Mouse (Mus musculus) heart, embryonic 13.5 days (tissue): ENCODE data around the gene Olfr59. TPM values are rescaled to one million over a fixed set of nuclear protein-coding genes. Genes with fewer than 3 reads are reported as not detected.

ENCODE experiments used
- ATAC-seq: fragments of 200-750 bp; cut with Nextera tagmentation; 2 replicates; pipeline ENCODE4 v1.8.0; 2017; ENCODE audit warnings: moderate TSS enrichment; ENCODE audit not compliant: insufficient number of reproducible peaks, low FRiP score, low TSS enrichment; ENCODE audit errors: extremely low read depth
- H3K27ac ChIP-seq: fragments of 300-500 bp; sonication (generic); replicated peaks from 2 replicates; pipeline ENCODE4 v1.5.1; 2015; ENCODE audit warnings: moderate library complexity, mild to moderate bottlenecking, inconsistent platforms
- H3K27me3 ChIP-seq: fragments of 300-500 bp; sonication (generic); replicated peaks from 2 replicates; pipeline ENCODE4 v1.6.1; 2015; ENCODE audit warnings: mild to moderate bottlenecking, inconsistent platforms
- H3K36me3 ChIP-seq: fragments of 300-500 bp; sonication (generic); 2 replicates; pipeline ENCODE4 v1.6.1; 2015; ENCODE audit warnings: mild to moderate bottlenecking, inconsistent platforms
- H3K4me1 ChIP-seq: fragments of 300-500 bp; sonication (generic); 2 replicates; pipeline ENCODE4 v1.6.1; 2015; ENCODE audit warnings: inconsistent platforms
- H3K4me2 ChIP-seq: fragments of 300-500 bp; sonication (generic); 2 replicates; pipeline ENCODE4 v1.6.1; 2015; ENCODE audit warnings: inconsistent platforms, mild to moderate bottlenecking, moderate library complexity
- H3K4me3 ChIP-seq: fragments of 300-500 bp; sonication (generic); 2 replicates; pipeline ENCODE4 v1.5.1; 2015; ENCODE audit warnings: moderate library complexity, mild to moderate bottlenecking, inconsistent platforms
- H3K9ac ChIP-seq: fragments of 300-500 bp; sonication (generic); 2 replicates; pipeline ENCODE4 v1.6.1; 2015; ENCODE audit warnings: inconsistent platforms, mild to moderate bottlenecking, moderate library complexity
- H3K9me3 ChIP-seq: fragments of 300-500 bp; sonication (generic); 2 replicates; pipeline ENCODE4 v1.6.1; 2016; ENCODE audit warnings: inconsistent platforms
- WGBS: fragments of 180-500 bp; shearing (Covaris S2); methylation state at CpG from one replicate; pipeline ENCODE4 v1.1.7; 2015; ENCODE audit warnings: mixed read lengths; 5-methylcytosine and 5-hydroxymethylcytosine counted together
- polyA plus RNA-seq: library from polyadenylated mRNA; unstranded; fragments of >200 nt; fragmentation: Nextera tagmentation; extraction: Ambion mirVana; gene quantifications from 2 replicates; pipeline ENCODE4 v1.2.1, GENCODE M21; 2015

Olfr59 gene
- not detected in 2 replicates for polyA plus RNA-seq

GRCm38 (mm10) chr11:74283436-74283835 lies at the start of gene Olfr59:
Gene Olfr59, plus strand, starts transcription at chr11:74283736.
- ATAC-seq: no peak
- Histone ChIP-seq H3K27ac (no peak within 1 kb of the TSS), H3K27me3 (no peaks in the 10 kb centered on the region), H3K36me3 (no peaks in the 10 kb centered on the region), H3K4me1 (no peaks in the 10 kb centered on the region), H3K9ac (no peak within 1 kb of the TSS), H3K4me3 (no peak within 1 kb of the TSS), H3K4me2 (no peak within 1 kb of the TSS), H3K9me3 (peaks cover 4% of the 10 kb centered on the region; the same call in 1 of the 2 replicates)
- 47% methylated on average over 2 of the region's 2 CpGs for WGBS

- no peak overlapping the region for H3K27ac ChIP-seq
- H3K4me2 ChIP-seq: no peak overlapping the region
- H3K9me3 ChIP-seq: peaks cover 8% of the 10 kb centered on the region; the same call in 1 of the 2 replicates
- H3K4me1 ChIP-seq: no peaks in the 10 kb centered on the region
- no peak for ATAC-seq
- H3K27me3 ChIP-seq: no peaks in the 10 kb centered on the region
- H3K9ac ChIP-seq: no peak overlapping the region
- 79% methylated on average over 3 of the region's 3 CpGs for WGBS
- no peak overlapping the region for H3K4me3 ChIP-seq
- no peaks in the 10 kb centered on the region for H3K36me3 ChIP-seq
Observed at GRCm38 (mm10) chr11:74241201-74241600, 42.3 kb upstream of the Olfr59 start.

- no peak for ATAC-seq
- Histone ChIP-seq H3K9me3 (peaks cover 10% of the 10 kb centered on the region; the same call in 1 of the 2 replicates), H3K4me3 (no peak within 1 kb of the TSS), H3K4me1 (no peaks in the 10 kb centered on the region), H3K36me3 (no peaks in the 10 kb centered on the region), H3K4me2 (no peak within 1 kb of the TSS), H3K27me3 (no peaks in the 10 kb centered on the region), H3K27ac (no peak within 1 kb of the TSS), H3K9ac (no peak within 1 kb of the TSS)
- WGBS: 41% methylated on average over 2 of the region's 2 CpGs
Observed at GRCm38 (mm10) chr11:74259508-74259907, 24.0 kb upstream of the Olfr59 start, which contains the start of gene Olfr406. Gene Olfr406, plus strand, starts transcription at chr11:74259808.

GRCm38 (mm10) chr11:74287256-74287655 lies 3.7 kb downstream of the Olfr59 start:
- H3K4me1 ChIP-seq: no peaks in the 10 kb centered on the region
- H3K9me3 ChIP-seq: no peaks in the 10 kb centered on the region
- no peak overlapping the region for H3K4me2 ChIP-seq
- H3K9ac ChIP-seq: no peak overlapping the region
- no peaks in the 10 kb centered on the region for H3K36me3 ChIP-seq
- 60% methylated on average over 2 of the region's 2 CpGs for WGBS
- no peak overlapping the region for H3K4me3 ChIP-seq
- H3K27ac ChIP-seq: no peak overlapping the region
- H3K27me3 ChIP-seq: no peaks in the 10 kb centered on the region
- no peak for ATAC-seq

GRCm38 (mm10) chr11:74326044-74326443 lies 42.5 kb downstream of the Olfr59 start:
- 41% methylated on average over 2 of the region's 2 CpGs for WGBS
- ATAC-seq: no peak
- Histone ChIP-seq H3K27ac (no peak overlapping the region), H3K4me1 (no peaks in the 10 kb centered on the region), H3K36me3 (no peaks in the 10 kb centered on the region), H3K9ac (no peak overlapping the region), H3K4me2 (no peak overlapping the region), H3K9me3 (no peaks in the 10 kb centered on the region), H3K27me3 (no peaks in the 10 kb centered on the region), H3K4me3 (no peak overlapping the region)

GRCm38 (mm10) chr11:74328781-74329180 lies 45.2 kb downstream of the Olfr59 start:
- H3K27me3 ChIP-seq: no peaks in the 10 kb centered on the region
- H3K9ac ChIP-seq: no peak overlapping the region
- no peak overlapping the region for H3K27ac ChIP-seq
- H3K4me2 ChIP-seq: no peak overlapping the region
- no peak for ATAC-seq
- H3K4me1 ChIP-seq: no peaks in the 10 kb centered on the region
- no peaks in the 10 kb centered on the region for H3K9me3 ChIP-seq
- no peaks in the 10 kb centered on the region for H3K36me3 ChIP-seq
- H3K4me3 ChIP-seq: no peak overlapping the region

GRCm38 (mm10) chr11:74337931-74338330 lies 54.4 kb downstream of the Olfr59 start, which contains the start of gene Olfr410:
Gene Olfr410, minus strand, starts transcription at chr11:74338031.
- no peaks in the 10 kb centered on the region for H3K27me3 ChIP-seq
- no peaks in the 10 kb centered on the region for H3K9me3 ChIP-seq
- 64% methylated on average over 6 of the region's 6 CpGs for WGBS
- ATAC-seq: no peak
- H3K4me3 ChIP-seq: no peak within 1 kb of the TSS
- no peak within 1 kb of the TSS for H3K9ac ChIP-seq
- no peaks in the 10 kb centered on the region for H3K36me3 ChIP-seq
- H3K4me2 ChIP-seq: no peak within 1 kb of the TSS
- no peaks in the 10 kb centered on the region for H3K4me1 ChIP-seq
- H3K27ac ChIP-seq: no peak within 1 kb of the TSS

Other genes with a start within 250 kb of the Olfr59 start
- gene Olfr139, start 227.2 kb upstream of the Olfr59 start, polyA plus RNA-seq: not detected in 2 replicates
- gene Olfr399, start 227.1 kb upstream of the Olfr59 start, polyA plus RNA-seq: not detected in 2 replicates
- not detected in 2 replicates for gene Zfp616, start 213.8 kb upstream of the Olfr59 start, polyA plus RNA-seq
- not detected in 2 replicates for gene Olfr401, start 170.0 kb upstream of the Olfr59 start, polyA plus RNA-seq
- not detected in 2 replicates for gene Olfr402, start 130.2 kb upstream of the Olfr59 start, polyA plus RNA-seq
- not detected in 2 replicates for gene Olfr403, start 97.5 kb upstream of the Olfr59 start, polyA plus RNA-seq
- not detected in 2 replicates for gene Olfr43, start 72.4 kb upstream of the Olfr59 start, polyA plus RNA-seq
- not detected in 2 replicates for gene Olfr406, start 23.9 kb upstream of the Olfr59 start, polyA plus RNA-seq
- not detected in 2 replicates for gene Olfr410, start 54.3 kb downstream of the Olfr59 start, polyA plus RNA-seq
- not detected in 2 replicates for gene Olfr411, start 68.9 kb downstream of the Olfr59 start, polyA plus RNA-seq
- not detected in 2 replicates for gene Olfr412, start 78.3 kb downstream of the Olfr59 start, polyA plus RNA-seq